Mouse (Mus musculus) neural tube, embryonic 13.5 days (tissue): ENCODE results near the gene Rab4a. TPM values are rescaled to one million over a fixed set of nuclear protein-coding genes. Genes with fewer than 3 reads are reported as not detected.

Experiments used
- ATAC-seq: fragments of 200-750 bp; cut with Nextera tagmentation; 2 replicates; pipeline ENCODE4 v1.8.0; 2017; ENCODE audit warnings: low read depth, mild to moderate bottlenecking, moderate TSS enrichment, moderate library complexity
- H3K27ac ChIP-seq: fragments of 300-500 bp; sonication (generic); replicated peaks from 2 replicates; pipeline ENCODE4 v1.5.1; 2015; ENCODE audit warnings: moderate library complexity, mild to moderate bottlenecking, inconsistent platforms
- H3K27me3 ChIP-seq: fragments of 300-500 bp; sonication (generic); 2 replicates; pipeline ENCODE4 v1.6.1; 2015; ENCODE audit warnings: mild to moderate bottlenecking, inconsistent platforms
- H3K36me3 ChIP-seq: fragments of 300-500 bp; sonication (generic); 2 replicates; pipeline ENCODE4 v1.6.1; 2015; ENCODE audit warnings: mild to moderate bottlenecking, inconsistent platforms
- H3K4me1 ChIP-seq: fragments of 300-500 bp; sonication (generic); replicated peaks from 2 replicates; pipeline ENCODE4 v1.6.1; 2015; ENCODE audit warnings: inconsistent platforms
- H3K4me2 ChIP-seq: fragments of 300-500 bp; sonication (generic); 2 replicates; pipeline ENCODE4 v1.6.1; 2015; ENCODE audit warnings: inconsistent platforms, mild to moderate bottlenecking, moderate library complexity
- H3K4me3 ChIP-seq: fragments of 300-500 bp; sonication (generic); 2 replicates; pipeline ENCODE4 v1.5.1; 2015; ENCODE audit warnings: mild to moderate bottlenecking, inconsistent platforms
- H3K9ac ChIP-seq: fragments of 300-500 bp; sonication (generic); 2 replicates; pipeline ENCODE4 v1.6.1; 2015; ENCODE audit warnings: moderate library complexity, mild to moderate bottlenecking, inconsistent platforms
- H3K9me3 ChIP-seq: fragments of 300-500 bp; sonication (generic); 2 replicates; pipeline ENCODE4 v1.6.1; 2016; ENCODE audit warnings: inconsistent platforms
- WGBS: fragments of 180-500 bp; shearing (Covaris S2); methylation state at CpG from one replicate; pipeline ENCODE4 v1.1.7; 2015; 5-methylcytosine and 5-hydroxymethylcytosine counted together
- polyA plus RNA-seq: library from polyadenylated mRNA; unstranded; fragments of >200 nt; fragmentation: Nextera tagmentation; extraction: Ambion mirVana; gene quantifications from 2 replicates; pipeline ENCODE4 v1.2.1, GENCODE M21; 2015

The Rab4a gene
- polyA plus RNA-seq, 1 experiment from 2014 or later = 89.6 TPM

GRCm38 (mm10) chr8:123817747-123818146 is 12.0 kb downstream of the Rab4a start:
- WGBS = 91% methylated on average over 11 of the region's 11 CpGs
- Histone ChIP-seq H3K9ac (no peak overlapping the region), H3K36me3 (peaks cover 11% of the 10 kb centered on the region), H3K4me2 (no peak overlapping the region), H3K9me3 (no peaks in the 10 kb centered on the region), H3K27me3 (no peaks in the 10 kb centered on the region), H3K4me1 (peaks cover 16% of the 10 kb centered on the region; the same call in 1 of the 2 replicates), H3K27ac (no peak overlapping the region), H3K4me3 (no peak overlapping the region)
- ATAC-seq = no peak

GRCm38 (mm10) chr8:123819683-123820610 is 14.2 kb downstream of the Rab4a start:
- Histone ChIP-seq H3K9ac (no peak overlapping the region), H3K9me3 (no peaks in the 10 kb centered on the region), H3K4me2 (no peak overlapping the region), H3K27ac (no peak overlapping the region), H3K4me1 (0 out of 2 replicates have a peak, but pooled peaks cover 8% of the 10 kb centered on the region), H3K4me3 (no peak overlapping the region), H3K27me3 (no peaks in the 10 kb centered on the region), H3K36me3 (peaks cover 24% of the 10 kb centered on the region)
- no peak for ATAC-seq
- 92% methylated on average over 19 of the region's 19 CpGs for WGBS

- WGBS = 94% methylated on average over 6 of the region's 6 CpGs
- Histone ChIP-seq H3K9me3 (no peaks in the 10 kb centered on the region), H3K4me2 (no peak overlapping the region), H3K36me3 (peaks cover 26% of the 10 kb centered on the region), H3K4me1 (0 out of 2 replicates have a peak, but pooled peaks cover 8% of the 10 kb centered on the region), H3K4me3 (no peak overlapping the region), H3K27me3 (no peaks in the 10 kb centered on the region), H3K27ac (no peak overlapping the region), H3K9ac (no peak overlapping the region)
- no peak for ATAC-seq
These were observed 15.0 kb downstream of the Rab4a start for GRCm38 (mm10) chr8:123820780-123821179.

GRCm38 (mm10) chr8:123823111-123823510 is 17.3 kb downstream of the Rab4a start:
- peaks cover 44% of the 10 kb centered on the region for H3K36me3 ChIP-seq
- WGBS = 94% methylated on average over 10 of the region's 10 CpGs
- H3K9me3 ChIP-seq = no peaks in the 10 kb centered on the region
- H3K4me3 ChIP-seq = no peak overlapping the region
- no peaks in the 10 kb centered on the region for H3K4me1 ChIP-seq
- no peaks in the 10 kb centered on the region for H3K27me3 ChIP-seq
- no peak for ATAC-seq
- no peak overlapping the region for H3K4me2 ChIP-seq
- no peak overlapping the region for H3K27ac ChIP-seq
- no peak overlapping the region for H3K9ac ChIP-seq

GRCm38 (mm10) chr8:123823532-123824123 is 17.8 kb downstream of the Rab4a start:
- H3K9ac ChIP-seq = no peak overlapping the region
- WGBS = 96% methylated on average over 18 of the region's 18 CpGs
- H3K4me3 ChIP-seq = no peak overlapping the region
- H3K36me3 ChIP-seq = peaks cover 49% of the 10 kb centered on the region
- H3K4me2 ChIP-seq = no peak overlapping the region
- H3K27ac ChIP-seq = no peak overlapping the region
- H3K9me3 ChIP-seq = no peaks in the 10 kb centered on the region
- H3K27me3 ChIP-seq = no peaks in the 10 kb centered on the region
- H3K4me1 ChIP-seq = no peaks in the 10 kb centered on the region
- no peak for ATAC-seq

- peaks cover 73% of the 10 kb centered on the region for H3K36me3 ChIP-seq
- no peaks in the 10 kb centered on the region for H3K9me3 ChIP-seq
- no peaks in the 10 kb centered on the region for H3K27me3 ChIP-seq
- WGBS = 71% methylated on average over 9 of the region's 9 CpGs
- H3K27ac ChIP-seq = no peak overlapping the region
- no peak overlapping the region for H3K4me3 ChIP-seq
- ATAC-seq = no peak
- no peak overlapping the region for H3K9ac ChIP-seq
- H3K4me1 ChIP-seq = no peaks in the 10 kb centered on the region
- no peak overlapping the region for H3K4me2 ChIP-seq
These were observed 20.2 kb downstream of the Rab4a start for GRCm38 (mm10) chr8:123826001-123826400.

- ATAC-seq = no peak
- Histone ChIP-seq H3K9me3 (no peaks in the 10 kb centered on the region), H3K9ac (no peak overlapping the region), H3K36me3 (peaks cover 79% of the 10 kb centered on the region), H3K4me2 (no peak overlapping the region), H3K27ac (no peak overlapping the region), H3K4me3 (no peak overlapping the region), H3K4me1 (no peaks in the 10 kb centered on the region), H3K27me3 (no peaks in the 10 kb centered on the region)
- WGBS = 92% methylated on average over 7 of the region's 7 CpGs
These were observed 21.0 kb downstream of the Rab4a start for GRCm38 (mm10) chr8:123826758-123827157.

- no peak for ATAC-seq
- H3K9ac ChIP-seq = no peak overlapping the region
- no peaks in the 10 kb centered on the region for H3K9me3 ChIP-seq
- no peak overlapping the region for H3K4me2 ChIP-seq
- no peak overlapping the region for H3K27ac ChIP-seq
- 93% methylated on average over 13 of the region's 13 CpGs for WGBS
- no peaks in the 10 kb centered on the region for H3K4me1 ChIP-seq
- no peaks in the 10 kb centered on the region for H3K27me3 ChIP-seq
- no peak overlapping the region for H3K4me3 ChIP-seq
- H3K36me3 ChIP-seq = peaks cover 86% of the 10 kb centered on the region
These were observed 21.7 kb downstream of the Rab4a start for GRCm38 (mm10) chr8:123827523-123827922.

GRCm38 (mm10) chr8:123832757-123833156 is 27.0 kb downstream of the Rab4a start:
- WGBS = 95% methylated on average over 4 of the region's 4 CpGs
- Histone ChIP-seq H3K4me1 (no peaks in the 10 kb centered on the region), H3K27me3 (no peaks in the 10 kb centered on the region), H3K4me2 (no peak overlapping the region), H3K9me3 (no peaks in the 10 kb centered on the region), H3K9ac (no peak overlapping the region), H3K4me3 (no peak overlapping the region), H3K27ac (no peak overlapping the region), H3K36me3 (peaks cover 97% of the 10 kb centered on the region)
- no peak for ATAC-seq

- ATAC-seq = no peak; the same call in 1 of the 2 replicates
- peaks cover 72% of the 10 kb centered on the region for H3K36me3 ChIP-seq
These were observed 29.7 kb downstream of the Rab4a start for GRCm38 (mm10) chr8:123835451-123835850.

GRCm38 (mm10) chr8:123836354-123836753 is 30.6 kb downstream of the Rab4a start:
- no peak overlapping the region for H3K27ac ChIP-seq
- H3K36me3 ChIP-seq = peaks cover 65% of the 10 kb centered on the region
- no peak overlapping the region for H3K4me2 ChIP-seq
- H3K27me3 ChIP-seq = no peaks in the 10 kb centered on the region
- H3K9me3 ChIP-seq = no peaks in the 10 kb centered on the region
- WGBS = 91% methylated on average over 6 of the region's 6 CpGs
- no peak overlapping the region for H3K4me3 ChIP-seq
- no peaks in the 10 kb centered on the region for H3K4me1 ChIP-seq
- no peak overlapping the region for H3K9ac ChIP-seq
- no peak for ATAC-seq

More at GRCm38 (mm10) chr8:123835451-123835850, 29.7 kb downstream of the Rab4a start:
- Histone ChIP-seq H3K4me2 (no peak overlapping the region), H3K9ac (no peak overlapping the region), H3K4me1 (no peaks in the 10 kb centered on the region), H3K27me3 (no peaks in the 10 kb centered on the region), H3K27ac (no peak overlapping the region), H3K4me3 (no peak overlapping the region), H3K9me3 (no peaks in the 10 kb centered on the region)
- 57% methylated on average over 9 of the region's 9 CpGs for WGBS

GRCm38 (mm10) chr8:123838496-123838895 is 32.7 kb downstream of the Rab4a start:
- Histone ChIP-seq H3K9ac (no peak overlapping the region), H3K4me2 (no peak overlapping the region), H3K27ac (no peak overlapping the region), H3K27me3 (no peaks in the 10 kb centered on the region), H3K36me3 (peaks cover 49% of the 10 kb centered on the region), H3K4me1 (no peaks in the 10 kb centered on the region), H3K9me3 (no peaks in the 10 kb centered on the region), H3K4me3 (no peak overlapping the region)
- ATAC-seq = no peak
- 74% methylated on average over 9 of the region's 9 CpGs for WGBS
